Mouse (Mus musculus) stomach, embryonic 16.5 days (tissue): ENCODE data around the gene Rassf3. TPM values are rescaled to one million over a fixed set of nuclear protein-coding genes. Genes with fewer than 3 reads are reported as not detected.

Experiments used
- ATAC-seq: fragments of 200-750 bp; cut with Nextera tagmentation; 2 replicates; pipeline ENCODE4 v1.8.0; 2017; ENCODE audit warnings: moderate number of reproducible peaks, moderate TSS enrichment; ENCODE audit not compliant: insufficient read depth, low FRiP score
- H3K27ac ChIP-seq: fragments of 300-500 bp; sonication (generic); 2 replicates; pipeline ENCODE4 v1.5.1; 2014; ENCODE audit warnings: low read length
- H3K27me3 ChIP-seq: fragments of 300-500 bp; sonication (generic); 2 replicates; pipeline ENCODE4 v1.6.1; 2014; ENCODE audit warnings: low read length, control low read depth, mixed read lengths; ENCODE audit not compliant: control insufficient read depth, insufficient read depth
- H3K36me3 ChIP-seq: fragments of 300-500 bp; sonication (generic); 2 replicates; pipeline ENCODE4 v1.6.1; 2014; ENCODE audit warnings: low read length; ENCODE audit not compliant: control insufficient read depth, insufficient read depth
- H3K4me1 ChIP-seq: fragments of 300-500 bp; sonication (generic); 2 replicates; pipeline ENCODE4 v1.6.1; 2014; ENCODE audit warnings: low read length, control low read depth, mixed read lengths; ENCODE audit not compliant: control insufficient read depth, insufficient read depth
- H3K4me2 ChIP-seq: fragments of 300-500 bp; sonication (generic); 2 replicates; pipeline ENCODE4 v1.6.1; 2014; ENCODE audit warnings: low read depth, low read length, mixed read lengths
- H3K4me3 ChIP-seq: fragments of 300-500 bp; sonication (generic); replicated peaks from 2 replicates; pipeline ENCODE4 v1.5.1; 2014; ENCODE audit warnings: mild to moderate bottlenecking, low read length
- H3K9ac ChIP-seq: fragments of 300-500 bp; sonication (generic); 2 replicates; pipeline ENCODE4 v1.6.1; 2014; ENCODE audit warnings: low read length
- H3K9me3 ChIP-seq: fragments of 300-500 bp; sonication (generic); replicated peaks from 2 replicates; pipeline ENCODE4 v1.6.1; 2016; ENCODE audit warnings: low read length, control low read depth; ENCODE audit not compliant: control insufficient read depth
- WGBS: fragments of 180-500 bp; shearing (Covaris S2); extraction: QIAGEN DNeasy Blood & Tissue Kit; methylation state at CpG from one replicate; pipeline ENCODE4 v1.1.7; 2014; 5-methylcytosine and 5-hydroxymethylcytosine counted together
- polyA plus RNA-seq: library from polyadenylated mRNA; unstranded; fragments of >200 nt; fragmentation: Nextera tagmentation; extraction: Ambion mirVana; gene quantifications from 2 replicates; pipeline ENCODE4 v1.2.1, GENCODE M21; 2015

Gene Rassf3
- polyA plus RNA-seq, 1 experiment from 2014 or later, result 22.0 TPM

DNA sequence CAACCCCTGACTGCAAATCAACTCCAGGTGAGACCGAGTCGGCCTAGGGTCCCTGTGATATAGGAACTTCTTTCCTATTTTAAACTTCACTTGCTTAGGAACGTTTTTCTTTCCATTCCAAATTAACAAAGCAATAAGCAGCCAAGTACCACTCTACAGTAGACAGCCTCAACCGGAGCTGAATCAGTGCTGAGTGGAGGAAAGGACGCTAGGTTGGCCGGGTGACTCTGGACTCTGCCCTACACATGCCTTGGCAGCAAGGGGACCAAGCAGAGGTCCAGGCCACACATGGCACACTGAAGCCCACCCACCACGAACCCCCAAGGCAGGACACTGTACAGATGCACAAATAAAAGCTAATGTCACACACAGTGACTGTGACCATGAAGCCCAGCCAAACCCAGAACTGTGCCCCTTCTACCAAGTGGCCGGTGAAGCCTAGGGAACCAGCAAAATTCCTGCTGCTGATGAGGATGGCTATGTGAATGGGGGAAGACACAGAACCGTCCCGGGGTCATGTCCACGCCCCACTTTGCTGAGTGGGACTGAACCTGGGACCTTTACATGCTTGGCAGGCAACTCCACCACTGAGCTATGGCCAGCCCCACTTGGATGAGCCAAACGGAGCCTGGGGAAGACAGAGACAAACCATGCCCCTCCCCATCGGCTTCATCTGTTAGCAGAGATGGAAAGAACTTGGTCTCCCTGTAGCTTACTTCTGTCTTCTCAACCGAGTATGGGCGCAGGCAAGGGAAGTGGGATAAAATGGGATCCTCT lies 45.2 kb downstream of the Rassf3 start:
- no peaks in the 10 kb centered on the region for H3K36me3 ChIP-seq
- no peak for ATAC-seq
- WGBS, result 60% methylated on average over 15 of the region's 15 CpGs
- peaks cover 64% of the 10 kb centered on the region for H3K4me1 ChIP-seq
- H3K27me3 ChIP-seq, result no peaks in the 10 kb centered on the region
- no peak overlapping the region for H3K9ac ChIP-seq
- H3K27ac ChIP-seq, result peak overlapping the region; percentile 95; the same call in 1 of the 2 replicates
- H3K4me3 ChIP-seq, result no peak overlapping the region
- H3K9me3 ChIP-seq, result no peaks in the 10 kb centered on the region
- no peak overlapping the region for H3K4me2 ChIP-seq

DNA sequence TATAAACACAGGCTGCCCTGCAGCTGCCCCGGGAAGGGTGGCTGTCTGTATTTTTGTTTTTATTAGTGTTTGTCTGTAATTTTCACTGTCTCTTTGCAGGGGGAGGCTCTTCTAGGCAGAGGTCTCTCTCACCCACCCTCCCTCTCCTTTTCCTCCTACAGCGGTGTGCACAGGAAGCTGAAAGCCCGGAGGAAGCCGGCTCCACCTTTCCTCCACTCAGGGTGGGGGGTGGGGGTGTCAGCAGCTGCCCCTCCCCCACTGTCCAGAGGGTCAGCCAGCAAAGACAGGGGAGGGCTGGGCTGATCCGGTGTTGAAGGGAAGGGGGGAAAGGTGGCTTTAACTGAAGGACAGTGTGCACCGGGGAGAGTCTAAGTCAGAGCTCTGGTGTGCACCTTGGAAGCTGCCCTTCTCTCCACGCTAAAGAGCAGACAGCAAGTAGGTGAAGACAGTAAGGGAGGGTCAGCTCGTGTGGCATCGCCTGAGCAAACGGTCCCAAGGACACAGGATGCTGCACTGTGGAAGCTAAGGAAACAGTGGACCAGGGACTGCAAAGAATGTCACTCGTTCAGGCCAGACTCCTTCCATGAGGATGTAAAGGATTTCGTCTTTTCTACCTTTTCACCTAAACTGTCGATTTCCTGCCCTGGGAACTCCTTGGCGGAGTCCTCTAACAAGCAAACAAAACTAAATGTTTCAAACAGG lies 46.0 kb downstream of the Rassf3 start:
- H3K27me3 ChIP-seq, result no peaks in the 10 kb centered on the region
- H3K4me1 ChIP-seq, result peaks cover 56% of the 10 kb centered on the region
- 0 out of 2 replicates have a peak overlapping the region, but pooled peaks have one; percentile 10 for H3K4me3 ChIP-seq

DNA sequence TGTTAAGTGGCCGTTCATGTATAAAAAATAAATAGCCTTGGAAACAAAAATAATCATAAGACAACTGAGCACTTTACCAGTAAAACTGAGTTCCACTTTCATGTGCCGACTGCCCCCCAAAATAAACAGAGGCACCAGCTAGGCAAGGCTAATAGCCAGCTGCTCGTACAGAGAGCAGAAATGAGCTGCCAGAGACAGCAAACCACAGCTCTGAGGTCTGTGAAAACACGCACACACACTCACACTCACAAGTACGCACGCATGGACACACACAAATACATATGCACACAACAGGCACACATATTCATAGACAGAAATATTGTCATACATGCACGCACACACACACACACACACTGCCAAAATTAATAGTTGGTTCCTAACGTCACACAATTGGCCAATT lies 46.6 kb downstream of the Rassf3 start:
- Histone ChIP-seq H3K9ac (peak overlapping the region; percentile 54), H3K36me3 (no peaks in the 10 kb centered on the region), H3K9me3 (no peaks in the 10 kb centered on the region), H3K4me1 (peaks cover 56% of the 10 kb centered on the region), H3K4me3 (no peak overlapping the region), H3K4me2 (peak overlapping the region; percentile 36), H3K27me3 (no peaks in the 10 kb centered on the region), H3K27ac (peak overlapping the region; percentile 95)
- ATAC-seq, result no peak
- WGBS, result 15% methylated on average over 8 of the region's 8 CpGs

More for the DNA sequence above, 46.0 kb downstream of the Rassf3 start:
- Histone ChIP-seq H3K9ac (peak overlapping the region; percentile 54), H3K9me3 (no peaks in the 10 kb centered on the region), H3K36me3 (no peaks in the 10 kb centered on the region), H3K27ac (peak overlapping the region; percentile 95), H3K4me2 (peak overlapping the region; percentile 36)
- peak; percentile 18; the same call in 1 of the 2 replicates for ATAC-seq
- 25% methylated on average over 14 of the region's 14 CpGs for WGBS

DNA sequence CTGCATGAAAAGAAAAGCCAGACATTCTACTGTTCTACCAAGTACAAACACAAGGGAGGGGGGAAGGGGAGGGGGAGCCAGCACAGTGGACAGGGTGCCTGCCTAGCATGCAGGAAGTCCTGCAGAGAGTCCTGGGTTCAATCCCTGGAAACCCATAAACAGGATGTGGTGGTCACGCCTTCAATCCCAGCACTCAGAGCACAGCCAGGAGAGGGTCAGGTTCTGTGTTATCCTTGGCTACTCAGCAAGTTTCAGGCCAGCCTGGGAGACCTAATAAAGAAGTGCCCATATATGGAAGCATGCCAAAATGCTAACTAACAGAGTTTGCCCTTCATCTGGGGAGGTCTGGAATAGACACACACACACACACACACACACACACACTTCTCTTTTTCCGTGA lies 47.1 kb downstream of the Rassf3 start:
- ATAC-seq, result peak; percentile 61
- no peak overlapping the region for H3K4me3 ChIP-seq
- peaks cover 56% of the 10 kb centered on the region for H3K4me1 ChIP-seq
- H3K9me3 ChIP-seq, result no peaks in the 10 kb centered on the region
- H3K27ac ChIP-seq, result peak overlapping the region; percentile 95
- no peak overlapping the region for H3K9ac ChIP-seq
- 23% methylated on average over 2 of the region's 2 CpGs for WGBS
- H3K36me3 ChIP-seq, result no peaks in the 10 kb centered on the region
- H3K27me3 ChIP-seq, result no peaks in the 10 kb centered on the region
- no peak overlapping the region for H3K4me2 ChIP-seq

DNA sequence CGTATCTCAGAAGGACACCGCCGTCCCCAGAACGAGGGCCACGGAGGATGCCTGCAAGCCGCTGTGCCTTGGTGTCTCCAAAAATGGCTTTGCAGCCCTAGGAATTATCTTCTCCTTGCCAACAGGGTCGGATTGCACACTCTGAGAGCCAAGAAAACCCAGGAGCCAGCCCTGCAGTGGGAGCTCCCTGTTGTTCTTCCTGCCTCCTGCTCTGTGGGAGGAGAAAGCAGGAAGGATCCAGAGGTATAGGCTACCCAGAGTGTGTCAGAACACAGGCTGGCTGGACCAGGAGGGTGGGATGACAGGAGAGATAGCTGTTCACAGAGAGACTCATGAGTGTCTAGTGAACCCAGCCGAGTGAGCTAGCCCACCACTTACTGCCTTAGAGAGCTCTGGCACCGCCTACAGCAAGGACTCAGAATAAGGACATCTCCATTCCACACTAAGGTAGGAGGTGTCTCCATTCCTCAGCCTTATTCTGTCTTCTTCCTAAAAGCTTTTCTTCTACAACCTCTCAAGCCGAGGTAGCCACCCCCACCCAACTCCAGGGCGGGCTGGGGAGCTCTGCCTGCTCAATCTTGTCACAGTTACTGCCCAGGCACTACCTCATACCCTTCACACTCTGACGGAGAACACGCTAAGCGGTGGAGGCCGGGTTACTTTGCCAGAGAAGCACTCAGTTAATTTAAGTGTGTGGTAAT lies 48.0 kb downstream of the Rassf3 start:
- Histone ChIP-seq H3K36me3 (no peaks in the 10 kb centered on the region), H3K27me3 (no peaks in the 10 kb centered on the region), H3K9me3 (no peaks in the 10 kb centered on the region), H3K4me3 (no peak overlapping the region), H3K4me1 (peaks cover 52% of the 10 kb centered on the region), H3K27ac (peak overlapping the region; percentile 69), H3K4me2 (no peak overlapping the region), H3K9ac (no peak overlapping the region)
- no peak for ATAC-seq
- WGBS, result 80% methylated on average over 15 of the region's 15 CpGs

DNA sequence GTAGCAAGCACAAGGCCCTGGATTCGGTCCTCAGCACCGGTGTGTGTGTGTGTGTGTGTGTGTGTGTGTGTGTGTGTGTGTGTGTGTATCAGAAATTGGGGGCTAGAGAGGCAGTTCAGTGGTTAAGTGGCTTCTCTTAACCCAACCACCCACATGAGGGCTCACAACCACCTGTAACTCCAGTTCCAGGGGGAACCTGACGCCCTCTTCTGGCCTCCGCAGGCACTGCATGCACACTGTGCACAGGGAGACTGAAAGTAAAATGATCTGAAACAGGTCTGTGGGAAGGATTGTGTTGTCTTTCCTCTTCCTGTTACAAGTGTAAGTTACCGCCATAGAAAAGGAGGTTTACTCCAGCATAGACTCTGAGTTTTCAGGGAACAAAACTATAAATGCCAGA lies 49.0 kb downstream of the Rassf3 start:
- 51% methylated on average over 5 of the region's 5 CpGs for WGBS
- no peak for ATAC-seq
- Histone ChIP-seq H3K27me3 (no peaks in the 10 kb centered on the region), H3K4me2 (no peak overlapping the region), H3K36me3 (no peaks in the 10 kb centered on the region), H3K27ac (peak overlapping the region; percentile 69), H3K4me1 (peaks cover 42% of the 10 kb centered on the region), H3K9ac (no peak overlapping the region), H3K4me3 (no peak overlapping the region), H3K9me3 (no peaks in the 10 kb centered on the region)

DNA sequence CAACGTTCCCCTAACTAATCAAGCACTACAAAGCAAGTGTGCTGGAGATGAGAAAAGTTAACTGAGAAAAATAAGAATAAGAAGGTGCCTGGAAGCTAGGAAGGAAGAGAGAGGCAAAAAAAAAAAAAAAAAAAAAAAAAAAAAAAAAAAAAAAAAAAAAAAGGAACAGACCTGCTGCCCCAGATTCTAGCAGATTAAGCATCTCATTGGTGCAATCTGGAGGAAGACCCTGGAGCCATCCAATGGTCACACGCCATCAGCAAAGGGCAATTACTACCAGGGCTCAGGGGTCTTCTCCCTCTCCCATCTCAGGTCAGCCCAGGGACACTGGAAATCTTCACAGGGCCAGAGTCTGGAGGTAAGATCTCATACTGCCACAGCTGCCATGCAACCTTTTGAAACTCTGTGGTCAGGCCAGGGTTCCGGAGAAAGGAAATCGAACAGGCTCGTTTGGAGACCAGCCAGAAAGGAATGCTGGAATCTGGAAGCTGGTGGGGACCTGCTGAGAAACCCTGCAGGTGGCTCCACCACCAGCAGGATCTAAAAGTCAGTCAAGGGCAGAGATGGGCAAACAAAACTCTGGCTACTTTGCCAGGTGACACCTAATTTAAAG lies 49.6 kb downstream of the Rassf3 start:
- Histone ChIP-seq H3K4me3 (no peak overlapping the region), H3K36me3 (no peaks in the 10 kb centered on the region), H3K4me1 (peaks cover 39% of the 10 kb centered on the region), H3K9ac (no peak overlapping the region), H3K9me3 (no peaks in the 10 kb centered on the region), H3K4me2 (no peak overlapping the region), H3K27ac (peak overlapping the region; percentile 69), H3K27me3 (no peaks in the 10 kb centered on the region)
- no peak for ATAC-seq
- WGBS, result 35% methylated on average over 5 of the region's 5 CpGs

DNA sequence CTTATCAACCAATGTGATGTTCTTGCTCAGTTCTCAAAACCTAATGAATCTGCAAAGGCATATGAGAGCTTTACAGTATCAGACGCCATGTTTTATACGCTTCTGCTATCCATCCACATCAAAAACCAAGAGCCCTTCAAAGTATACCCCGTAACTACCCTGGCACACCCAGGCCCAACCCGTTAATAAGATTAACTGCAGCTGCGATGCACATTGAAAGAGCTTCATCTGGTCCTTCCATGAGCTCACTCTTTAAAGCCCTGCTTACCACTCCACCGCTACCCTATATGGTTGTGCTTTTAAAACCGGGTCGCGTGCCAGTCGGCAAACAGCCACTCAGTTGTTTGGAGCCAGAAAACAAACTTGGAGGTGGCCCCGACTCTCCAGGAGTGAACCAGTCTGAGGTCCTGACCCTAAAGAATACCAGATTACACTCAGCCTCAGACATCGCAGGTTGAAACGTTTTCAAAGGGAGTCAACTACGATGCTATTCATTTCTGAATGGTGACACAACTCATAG lies 50.6 kb downstream of the Rassf3 start:
- Histone ChIP-seq H3K4me2 (no peak overlapping the region), H3K9ac (no peak overlapping the region), H3K36me3 (no peaks in the 10 kb centered on the region), H3K9me3 (no peaks in the 10 kb centered on the region), H3K27ac (peak overlapping the region; percentile 52; the same call in 1 of the 2 replicates), H3K27me3 (no peaks in the 10 kb centered on the region), H3K4me1 (peaks cover 30% of the 10 kb centered on the region), H3K4me3 (no peak overlapping the region)
- 58% methylated on average over 14 of the region's 14 CpGs for WGBS
- no peak for ATAC-seq
